Mouse (Mus musculus) heart, adult 2 months (tissue): ENCODE measurements around the gene Ston1.

ENCODE experiments used
- CTCF ChIP-seq: fragments of 200-600 bp; IDR thresholded peaks from 2 replicates; pipeline ENCODE4 v1.8.1; 2022; ENCODE audit warnings: antibody characterized with exemption, mild to moderate bottlenecking, moderate library complexity
- POLR2A ChIP-seq: fragments of 200-500 bp; IDR thresholded peaks from 2 replicates; pipeline ENCODE4 v1.6.1; 2011; ENCODE audit warnings: mild to moderate bottlenecking, low read depth, low read length, control low read depth; ENCODE audit not compliant: insufficient read depth

DNA sequence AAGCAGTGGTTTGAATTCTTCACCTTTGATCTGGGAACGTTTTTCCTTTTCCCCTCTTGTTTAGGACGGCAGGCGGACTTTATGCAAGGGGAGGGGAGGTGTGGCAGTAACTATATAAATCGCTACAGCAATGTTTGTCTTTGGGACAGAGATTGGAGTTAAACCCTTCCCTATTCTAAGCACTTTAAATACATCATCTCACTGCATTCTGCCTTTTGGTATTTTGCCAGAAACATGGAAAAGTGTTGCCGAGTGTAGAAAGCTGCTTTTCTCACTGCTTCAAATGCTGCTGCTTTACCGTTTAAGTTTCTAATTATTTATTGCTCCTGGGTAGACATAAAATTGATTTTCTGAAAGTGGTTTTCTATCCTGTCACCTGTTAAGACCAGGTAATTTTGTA, 104.9 kb downstream of the Ston1 start:
- no peak for TF ChIP-seq POLR2A
- no peak for TF ChIP-seq CTCF
